Mouse (Mus musculus): Measurements from ENCODE around the gene Hace1.

- TF ChIP-seq POLR2A (IDR thresholded peaks at IDR 0.05; ENCODE audit: borderline replicate concordance, insufficient read depth, low read length), result no peak
- TF ChIP-seq CTCF (IDR thresholded peaks at IDR 0.05; ENCODE audit: borderline replicate concordance, insufficient read depth, low read depth, low read length), result no peak
Observed at GRCm38 (mm10) chr10:45654026-45654425, 76.4 kb downstream of the Hace1 start.
